Comparison of ENCODE assay signal across 16 mouse cellular contexts in genomic region chr6:52222729-52223128, GRCm38 (mm10). TPM values are rescaled to one million over a fixed set of nuclear protein-coding genes. Genes with fewer than 3 reads are reported as not detected.
DNase-seq lines count a peak whose midpoint lies in the region; ATAC-seq and TF ChIP-seq lines count a peak whose summit lies in the region.
"Had no signal": no experiment of that assay in that cellular context is flagged by ENCODE, and none has a peak within 500 bp of the region (broad histone marks: within the 10 kb centered on the region; RNA-seq: fewer than 3 reads in every experiment).

No protein-coding gene starts in this region.

- peak overlapping the region; percentile 63 for H3K4me3 ChIP-seq in kidney, embryonic 16.5 days (ENCODE audit: low read length)
- H3K4me3 ChIP-seq in limb, embryonic 14.5 days (replicated peaks; ENCODE audit: low read length), result peak overlapping the region; percentile 90
- H3K4me3 ChIP-seq: embryonic facial prominence, embryonic 13.5 days; forebrain, embryonic 12.5 days; lung, embryonic 15.5 days; midbrain, embryonic 10.5 days had no signal

- WGBS in kidney, embryonic 16.5 days, result 4% methylated on average over 13 of the region's 13 CpGs
- 5% methylated on average over 13 of the region's 13 CpGs for WGBS in limb, embryonic 14.5 days

- no peaks in the 10 kb centered on the region for H3K9me3 ChIP-seq in kidney, embryonic 16.5 days (ENCODE audit: low read length)
- no peaks in the 10 kb centered on the region for H3K9me3 ChIP-seq in limb, embryonic 14.5 days (ENCODE audit: control insufficient read depth, low read length)
- H3K9me3 ChIP-seq: embryonic facial prominence, embryonic 13.5 days; forebrain, embryonic 12.5 days; heart, embryonic 15.5 days; lung, embryonic 15.5 days; midbrain, embryonic 10.5 days had no signal

- peaks cover 36% of the 10 kb centered on the region for H3K4me1 ChIP-seq in kidney, embryonic 16.5 days (ENCODE audit: insufficient read depth, low read length)
- H3K4me1 ChIP-seq in limb, embryonic 14.5 days (ENCODE audit: control insufficient read depth, insufficient read depth, low read length), result peaks cover 36% of the 10 kb centered on the region

- H3K36me3 ChIP-seq in kidney, embryonic 16.5 days (ENCODE audit: insufficient read depth, low read length), result 0 out of 2 replicates have a peak, but pooled peaks cover 7% of the 10 kb centered on the region
- H3K36me3 ChIP-seq in limb, embryonic 14.5 days (ENCODE audit: control insufficient read depth, insufficient read depth, low read length), result peaks cover 26% of the 10 kb centered on the region
- H3K36me3 ChIP-seq: embryonic facial prominence, embryonic 13.5 days; forebrain, embryonic 12.5 days; heart, embryonic 15.5 days; lung, embryonic 15.5 days; midbrain, embryonic 10.5 days had no signal

- H3K27me3 ChIP-seq in kidney, embryonic 16.5 days (ENCODE audit: insufficient read depth, low read length), result no peaks in the 10 kb centered on the region
- H3K27me3 ChIP-seq in limb, embryonic 14.5 days (ENCODE audit: control insufficient read depth, insufficient read depth, low read length), result peaks cover 5% of the 10 kb centered on the region; the same call in 1 of the 2 replicates

- TF ChIP-seq POLR2A in limb, embryonic 14.5 days (IDR thresholded peaks at IDR 0.05; ENCODE audit: borderline replicate concordance, extremely low read depth, insufficient read depth, insufficient read length), result no peak

- peak; percentile 33 for DNase-seq in testis, postnatal 10 days (ENCODE audit: low spot score)
- DNase-seq in testis, postnatal 14 days (ENCODE audit: low spot score), result no peak
- peak; percentile 28 for DNase-seq in limb, embryonic 14.5 days (ENCODE audit: low spot score)
- no peak for DNase-seq in adrenal gland, adult 2 months
- no peak for DNase-seq in heart, adult 9 months (ENCODE audit: low spot score in 2 of 2)
- no peak for DNase-seq in layer of hippocampus, adult 18-20 months (ENCODE audit: low spot score in 2 of 2)
- DNase-seq: adrenal gland, postnatal 36 days; cerebellum, postnatal 25 days had no signal

- H3K9ac ChIP-seq in kidney, embryonic 16.5 days (replicated peaks; ENCODE audit: low read length), result peak overlapping the region; percentile 85
- peak overlapping the region; percentile 100 for H3K9ac ChIP-seq in limb, embryonic 14.5 days (ENCODE audit: low read depth, low read length, severe bottlenecking)
- H3K9ac ChIP-seq: embryonic facial prominence, embryonic 13.5 days; forebrain, embryonic 12.5 days; heart, embryonic 15.5 days; hindbrain, embryonic 14.5 days; lung, embryonic 15.5 days had no signal

- H3K4me2 ChIP-seq in kidney, embryonic 16.5 days (replicated peaks; ENCODE audit: low read depth, low read length), result peak overlapping the region; percentile 81
- H3K4me2 ChIP-seq in limb, embryonic 14.5 days (replicated peaks; ENCODE audit: low read depth, low read length, severe bottlenecking), result peak overlapping the region; percentile 96
- H3K4me2 ChIP-seq: forebrain, embryonic 12.5 days; hindbrain, embryonic 14.5 days had no signal

- ATAC-seq in kidney, embryonic 16.5 days (ENCODE audit: low FRiP score, low TSS enrichment), result no peak
- ATAC-seq in limb, embryonic 14.5 days (ENCODE audit: low FRiP score, low read depth), result no peak

- H3K27ac ChIP-seq in kidney, embryonic 16.5 days (ENCODE audit: low read length), result peak overlapping the region; percentile 97
- H3K27ac ChIP-seq in limb, embryonic 14.5 days (replicated peaks; ENCODE audit: low read depth, low read length), result peak overlapping the region; percentile 95
- H3K27ac ChIP-seq: embryonic facial prominence, embryonic 13.5 days; forebrain, embryonic 12.5 days; heart, embryonic 15.5 days; hindbrain, embryonic 14.5 days; lung, embryonic 15.5 days; midbrain, embryonic 10.5 days had no signal

RNA-seq across cellular contexts. Expression of gene Hoxa7, which starts 1.1 kb away (rescaled TPM):
- 25.7 and 27.5 TPM in 2 replicates for polyA plus RNA-seq in kidney, embryonic 16.5 days (2015; fragmentation: Nextera tagmentation; extraction: Ambion mirVana)
- 15.8 and 17.0 TPM in 2 replicates for polyA plus RNA-seq in limb, embryonic 14.5 days (2012; rRNA removed)
- polyA plus RNA-seq in limb, embryonic 14.5 days (2014; fragmentation: Nextera tagmentation; extraction: Ambion mirVana), result 8.9 and 10.1 TPM in 2 replicates
- total RNA-seq in adrenal gland, adult 2 months (2021), result 10 to 100 TPM; 15.3 to 30.3 TPM
- 21.3 and 26.8 TPM in 2 replicates for polyA plus RNA-seq in adrenal gland, adult 2 months (2012; rRNA removed)
- total RNA-seq in layer of hippocampus, adult 18-20 months (2021), result under 1 TPM in 1 of 2 experiments, not detected in 1; 0.36 TPM
- total RNA-seq: left cerebral cortex, postnatal 4 days had no signal
- polyA plus RNA-seq: embryonic facial prominence, embryonic 13.5 days; forebrain, embryonic 12.5 days; midbrain, embryonic 10.5 days had no signal

RNA-seq across cellular contexts. Expression of gene Hoxa9, which starts 8.2 kb away (rescaled TPM):
- polyA plus RNA-seq in kidney, embryonic 16.5 days (2015; fragmentation: Nextera tagmentation; extraction: Ambion mirVana), result 56.6 and 56.8 TPM in 2 replicates
- polyA plus RNA-seq in limb, embryonic 14.5 days (2012; rRNA removed), result 107 and 134 TPM in 2 replicates
- polyA plus RNA-seq in limb, embryonic 14.5 days (2014; fragmentation: Nextera tagmentation; extraction: Ambion mirVana), result 39.0 and 45.2 TPM in 2 replicates
- 1 to 10 TPM in 1 of 2 experiments, under 1 TPM in 1; 0.75 to 1.6 TPM for total RNA-seq in adrenal gland, adult 2 months (2021)
- polyA plus RNA-seq in adrenal gland, adult 2 months (2012; rRNA removed), result 1.7 and 3.8 TPM in 2 replicates
- not detected for total RNA-seq in layer of hippocampus, adult 18-20 months (2021)
- total RNA-seq: left cerebral cortex, postnatal 4 days had no signal
- polyA plus RNA-seq: embryonic facial prominence, embryonic 13.5 days; forebrain, embryonic 12.5 days; midbrain, embryonic 10.5 days had no signal

RNA-seq across cellular contexts. Expression of gene Gm28308, which starts 9.6 kb away (rescaled TPM):
- polyA plus RNA-seq in kidney, embryonic 16.5 days (2015; fragmentation: Nextera tagmentation; extraction: Ambion mirVana), result not detected in 2 replicates
- 3.2 and 4.6 TPM in 2 replicates for polyA plus RNA-seq in limb, embryonic 14.5 days (2012; rRNA removed)
- 1.1 TPM in 1 of 2 replicates, not detected in the other for polyA plus RNA-seq in limb, embryonic 14.5 days (2014; fragmentation: Nextera tagmentation; extraction: Ambion mirVana)
- total RNA-seq in adrenal gland, adult 2 months (2021), result 1 to 10 TPM in 1 of 2 experiments, not detected in 1; 1.0 TPM
- 1.9 and 2.5 TPM in 2 replicates for polyA plus RNA-seq in adrenal gland, adult 2 months (2012; rRNA removed)
- total RNA-seq in layer of hippocampus, adult 18-20 months (2021), result not detected
- total RNA-seq: left cerebral cortex, postnatal 4 days had no signal
- polyA plus RNA-seq: embryonic facial prominence, embryonic 13.5 days; forebrain, embryonic 12.5 days; heart, embryonic 15.5 days; hindbrain, embryonic 14.5 days; lung, embryonic 15.5 days; midbrain, embryonic 10.5 days had no signal

RNA-seq across cellular contexts. Expression of gene Hoxa3, which starts 9.6 kb away (rescaled TPM):
- polyA plus RNA-seq in kidney, embryonic 16.5 days (2015; fragmentation: Nextera tagmentation; extraction: Ambion mirVana), result 8.2 and 10.8 TPM in 2 replicates
- polyA plus RNA-seq in limb, embryonic 14.5 days (2012; rRNA removed), result 12.0 and 15.9 TPM in 2 replicates
- polyA plus RNA-seq in limb, embryonic 14.5 days (2014; fragmentation: Nextera tagmentation; extraction: Ambion mirVana), result 2.7 and 3.4 TPM in 2 replicates
- total RNA-seq in adrenal gland, adult 2 months (2021), result 1 to 10 TPM; 2.7 to 5.4 TPM
- polyA plus RNA-seq in adrenal gland, adult 2 months (2012; rRNA removed), result 6.8 and 8.1 TPM in 2 replicates
- not detected for total RNA-seq in layer of hippocampus, adult 18-20 months (2021)
- total RNA-seq: left cerebral cortex, postnatal 4 days had no signal
- polyA plus RNA-seq: midbrain, embryonic 10.5 days had no signal

RNA-seq across cellular contexts. Expression of gene Hoxa6, which starts 14.2 kb away (rescaled TPM):
- polyA plus RNA-seq in kidney, embryonic 16.5 days (2015; fragmentation: Nextera tagmentation; extraction: Ambion mirVana), result 2.9 and 3.8 TPM in 2 replicates
- 3.9 and 4.3 TPM in 2 replicates for polyA plus RNA-seq in limb, embryonic 14.5 days (2012; rRNA removed)
- 0.66 and 0.94 TPM in 2 replicates for polyA plus RNA-seq in limb, embryonic 14.5 days (2014; fragmentation: Nextera tagmentation; extraction: Ambion mirVana)
- 1 to 10 TPM; 1.9 to 4.5 TPM for total RNA-seq in adrenal gland, adult 2 months (2021)
- polyA plus RNA-seq in adrenal gland, adult 2 months (2012; rRNA removed), result 3.6 and 3.8 TPM in 2 replicates
- not detected for total RNA-seq in layer of hippocampus, adult 18-20 months (2021)
- total RNA-seq: left cerebral cortex, postnatal 4 days had no signal
- polyA plus RNA-seq: forebrain, embryonic 12.5 days; heart, embryonic 15.5 days; midbrain, embryonic 10.5 days had no signal

Comparison
In these comparisons a context has a peak if more than half of its experiments do, and no peak if none do; other contexts are left out.
1. DNase-seq: peak in testis, postnatal 10 days (single experiment) and limb, embryonic 14.5 days (single experiment); none in testis, postnatal 14 days (single experiment), adrenal gland, adult 2 months (single experiment), heart, adult 9 months (0 of 2) and layer of hippocampus, adult 18-20 months (0 of 2).